Mouse (Mus musculus) thymus, adult 2 months (tissue): ENCODE data around the gene Cxcl15.

Experiments used
- CTCF ChIP-seq: fragments of 200-500 bp; IDR thresholded peaks from 2 replicates; pipeline ENCODE4 v1.5.1; 2012; ENCODE audit warnings: mild to moderate bottlenecking, control low read depth, low read length, moderate library complexity, borderline replicate concordance; ENCODE audit not compliant: control insufficient read depth, poor library complexity, insufficient read depth; ENCODE audit errors: extremely low read depth
- POLR2A ChIP-seq: fragments of 200-500 bp; IDR thresholded peaks from 2 replicates; pipeline ENCODE4 v1.6.1; 2012; ENCODE audit warnings: mild to moderate bottlenecking, low read length, control low read depth, moderate library complexity; ENCODE audit not compliant: control insufficient read depth, poor library complexity, insufficient read depth; ENCODE audit errors: extremely low read depth

GRCm38 (mm10) chr5:90834436-90834835 is 40.1 kb downstream of the Cxcl15 start:
- TF ChIP-seq CTCF (no peak), POLR2A (no peak)
